Mouse (Mus musculus) liver, embryonic 16.5 days (tissue): ENCODE measurements around the gene Gak. TPM values are rescaled to one million over a fixed set of nuclear protein-coding genes. Genes with fewer than 3 reads are reported as not detected.

Experiments
- ATAC-seq: fragments of 200-750 bp; cut with Nextera tagmentation; 2 replicates; pipeline ENCODE4 v1.8.0; 2017; ENCODE audit warnings: low read depth, mild to moderate bottlenecking, moderate number of reproducible peaks, moderate library complexity
- H3K27ac ChIP-seq: fragments of 300-500 bp; sonication (generic); 2 replicates; pipeline ENCODE4 v1.5.1; 2014; ENCODE audit warnings: mild to moderate bottlenecking, low read length
- H3K27me3 ChIP-seq: fragments of 300-500 bp; sonication (generic); 2 replicates; pipeline ENCODE4 v1.6.1; 2014; ENCODE audit warnings: low read depth, low read length, mixed read lengths; ENCODE audit not compliant: control insufficient read depth, insufficient read depth
- H3K36me3 ChIP-seq: fragments of 300-500 bp; sonication (generic); 2 replicates; pipeline ENCODE4 v1.6.1; 2014; ENCODE audit warnings: mild to moderate bottlenecking; ENCODE audit not compliant: control insufficient read depth, insufficient read depth
- H3K4me1 ChIP-seq: fragments of 300-500 bp; sonication (generic); 2 replicates; pipeline ENCODE4 v1.6.1; 2014; ENCODE audit warnings: low read depth, low read length, mixed read lengths; ENCODE audit not compliant: control insufficient read depth
- H3K4me2 ChIP-seq: fragments of 300-500 bp; sonication (generic); 2 replicates; pipeline ENCODE4 v1.6.1; 2014; ENCODE audit warnings: low read depth, low read length, mixed read lengths
- H3K4me3 ChIP-seq: fragments of 300-500 bp; sonication (generic); 2 replicates; pipeline ENCODE4 v1.5.1; 2014; ENCODE audit warnings: low read depth, mild to moderate bottlenecking, low read length
- H3K9ac ChIP-seq: fragments of 300-500 bp; sonication (generic); 2 replicates; pipeline ENCODE4 v1.6.1; 2014; ENCODE audit warnings: low read depth, low read length
- H3K9me3 ChIP-seq: fragments of 300-500 bp; sonication (generic); replicated peaks from 2 replicates; pipeline ENCODE4 v1.6.1; 2016; ENCODE audit warnings: low read length; ENCODE audit not compliant: control insufficient read depth
- WGBS: fragments of 180-500 bp; shearing (Covaris S2); extraction: QIAGEN DNeasy Blood & Tissue Kit; methylation state at CpG from one replicate; pipeline ENCODE4 v1.1.7; 2014; ENCODE audit not compliant: insufficient replicate concordance; 5-methylcytosine and 5-hydroxymethylcytosine counted together
- polyA plus RNA-seq: library from polyadenylated mRNA; unstranded; fragments of >200 nt; fragmentation: Nextera tagmentation; extraction: Ambion mirVana; gene quantifications from 2 replicates; pipeline ENCODE4 v1.2.1, GENCODE M21; 2015

Gene Gak
- polyA plus RNA-seq, 1 experiment from 2014 or later, result 27.5 TPM

GRCm38 (mm10) chr5:108658611-108659010 is 29.1 kb upstream of the Gak start:
- Histone ChIP-seq H3K36me3 (peaks cover 14% of the 10 kb centered on the region), H3K9me3 (no peaks in the 10 kb centered on the region), H3K9ac (no peak overlapping the region), H3K4me2 (no peak overlapping the region), H3K4me1 (peaks cover 17% of the 10 kb centered on the region), H3K27me3 (no peaks in the 10 kb centered on the region), H3K27ac (no peak overlapping the region), H3K4me3 (no peak overlapping the region)
- WGBS, result 75% methylated on average over 1 of the region's 1 CpGs
- no peak for ATAC-seq

GRCm38 (mm10) chr5:108657406-108657805 is 27.9 kb upstream of the Gak start:
- H3K9me3 ChIP-seq, result no peaks in the 10 kb centered on the region
- H3K4me1 ChIP-seq, result peaks cover 17% of the 10 kb centered on the region
- WGBS, result 60% methylated on average over 5 of the region's 5 CpGs
- no peak overlapping the region for H3K4me3 ChIP-seq
- peaks cover 19% of the 10 kb centered on the region for H3K36me3 ChIP-seq
- no peak overlapping the region for H3K9ac ChIP-seq
- H3K27me3 ChIP-seq, result no peaks in the 10 kb centered on the region
- ATAC-seq, result no peak
- H3K4me2 ChIP-seq, result no peak overlapping the region
- no peak overlapping the region for H3K27ac ChIP-seq

- Histone ChIP-seq H3K36me3 (peaks cover 21% of the 10 kb centered on the region), H3K4me2 (no peak overlapping the region), H3K27ac (no peak overlapping the region), H3K4me3 (no peak overlapping the region), H3K27me3 (no peaks in the 10 kb centered on the region), H3K4me1 (peaks cover 15% of the 10 kb centered on the region), H3K9me3 (no peaks in the 10 kb centered on the region), H3K9ac (no peak overlapping the region)
- WGBS, result 88% methylated on average over 15 of the region's 15 CpGs
- ATAC-seq, result no peak
Observed at GRCm38 (mm10) chr5:108655891-108656650, 26.5 kb upstream of the Gak start.

GRCm38 (mm10) chr5:108655381-108655780 is 25.8 kb upstream of the Gak start:
- Histone ChIP-seq H3K36me3 (peaks cover 21% of the 10 kb centered on the region), H3K9ac (no peak overlapping the region)

GRCm38 (mm10) chr5:108654444-108654990 is 25.0 kb upstream of the Gak start:
- no peak for ATAC-seq
- H3K27me3 ChIP-seq, result no peaks in the 10 kb centered on the region
- no peak overlapping the region for H3K4me3 ChIP-seq
- H3K36me3 ChIP-seq, result peaks cover 21% of the 10 kb centered on the region
- H3K4me2 ChIP-seq, result no peak overlapping the region
- no peaks in the 10 kb centered on the region for H3K9me3 ChIP-seq
- WGBS, result 83% methylated on average over 10 of the region's 10 CpGs
- no peak overlapping the region for H3K27ac ChIP-seq
- H3K9ac ChIP-seq, result no peak overlapping the region
- H3K4me1 ChIP-seq, result peaks cover 6% of the 10 kb centered on the region

More at GRCm38 (mm10) chr5:108655381-108655780, 25.8 kb upstream of the Gak start:
- Histone ChIP-seq H3K27me3 (no peaks in the 10 kb centered on the region), H3K9me3 (no peaks in the 10 kb centered on the region), H3K4me2 (no peak overlapping the region), H3K4me3 (no peak overlapping the region), H3K4me1 (peaks cover 12% of the 10 kb centered on the region), H3K27ac (no peak overlapping the region)
- WGBS, result 86% methylated on average over 9 of the region's 9 CpGs
- ATAC-seq, result no peak

GRCm38 (mm10) chr5:108653341-108653740 is 23.8 kb upstream of the Gak start:
- H3K9me3 ChIP-seq, result no peaks in the 10 kb centered on the region
- H3K4me3 ChIP-seq, result no peak overlapping the region
- no peak overlapping the region for H3K4me2 ChIP-seq
- H3K36me3 ChIP-seq, result peaks cover 21% of the 10 kb centered on the region
- WGBS, result 76% methylated on average over 6 of the region's 6 CpGs
- H3K4me1 ChIP-seq, result no peaks in the 10 kb centered on the region; the same call in none of the 2 replicates
- H3K27ac ChIP-seq, result no peak overlapping the region
- no peaks in the 10 kb centered on the region for H3K27me3 ChIP-seq
- H3K9ac ChIP-seq, result no peak overlapping the region
- no peak for ATAC-seq

- H3K9me3 ChIP-seq, result no peaks in the 10 kb centered on the region
- no peak overlapping the region for H3K4me2 ChIP-seq
- no peaks in the 10 kb centered on the region for H3K27me3 ChIP-seq
- H3K4me1 ChIP-seq, result no peaks in the 10 kb centered on the region
- H3K27ac ChIP-seq, result no peak overlapping the region
- ATAC-seq, result peak; percentile 64
- H3K9ac ChIP-seq, result no peak overlapping the region
- H3K36me3 ChIP-seq, result peaks cover 21% of the 10 kb centered on the region
- no peak overlapping the region for H3K4me3 ChIP-seq
- 55% methylated on average over 1 of the region's 1 CpGs for WGBS
Observed at GRCm38 (mm10) chr5:108651823-108652222, 22.3 kb upstream of the Gak start.

- Histone ChIP-seq H3K27me3 (no peaks in the 10 kb centered on the region), H3K9ac (no peak overlapping the region), H3K4me3 (no peak overlapping the region), H3K4me1 (no peaks in the 10 kb centered on the region), H3K36me3 (peaks cover 21% of the 10 kb centered on the region), H3K27ac (no peak overlapping the region), H3K4me2 (no peak overlapping the region), H3K9me3 (no peaks in the 10 kb centered on the region)
- 70% methylated on average over 5 of the region's 5 CpGs for WGBS
- no peak for ATAC-seq
Observed at GRCm38 (mm10) chr5:108651136-108651720, 21.7 kb upstream of the Gak start.

GRCm38 (mm10) chr5:108650341-108650740 is 20.8 kb upstream of the Gak start:
- H3K36me3 ChIP-seq, result peaks cover 22% of the 10 kb centered on the region
- no peak overlapping the region for H3K4me2 ChIP-seq
- no peak for ATAC-seq
- no peaks in the 10 kb centered on the region for H3K27me3 ChIP-seq
- no peak overlapping the region for H3K9ac ChIP-seq
- no peak overlapping the region for H3K4me3 ChIP-seq
- no peak overlapping the region for H3K27ac ChIP-seq
- 74% methylated on average over 7 of the region's 7 CpGs for WGBS
- H3K4me1 ChIP-seq, result no peaks in the 10 kb centered on the region
- H3K9me3 ChIP-seq, result no peaks in the 10 kb centered on the region
